In the genomic region with DNA sequence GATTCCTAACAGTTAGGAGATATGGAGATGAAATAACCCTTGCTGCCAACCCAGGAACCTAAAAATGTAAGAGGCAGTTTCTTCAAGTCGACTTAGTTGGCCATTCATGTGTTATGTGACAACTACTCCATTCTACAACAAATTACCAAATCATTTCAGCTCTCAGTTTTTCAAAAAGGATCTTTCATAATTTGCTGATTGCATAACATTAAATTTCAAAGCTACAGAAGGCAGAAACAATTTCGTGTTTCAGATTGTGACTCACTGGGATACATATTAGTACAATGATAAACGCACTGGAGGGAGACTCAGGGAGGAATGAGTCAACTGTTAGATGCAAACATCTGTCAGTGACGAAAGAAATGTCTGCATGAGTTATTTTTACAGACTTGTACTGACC, we compare ENCODE assay signal across 16 mouse cellular contexts. TPM values are rescaled to one million over a fixed set of nuclear protein-coding genes. Genes with fewer than 3 reads are reported as not detected.
DNase-seq lines count a peak whose midpoint lies in the region; ATAC-seq and TF ChIP-seq lines count a peak whose summit lies in the region.
"Had no signal": no experiment of that assay in that cellular context is flagged by ENCODE, and none has a peak within 500 bp of the region (broad histone marks: within the 10 kb centered on the region; RNA-seq: fewer than 3 reads in every experiment).

No protein-coding gene starts in this region.

- H3K4me1 ChIP-seq in midbrain, embryonic 10.5 days, result peaks cover 16% of the 10 kb centered on the region
- H3K4me1 ChIP-seq: limb, embryonic 12.5 days had no signal

- peak; percentile 95 for ATAC-seq in Patski
- peak; percentile 98 for ATAC-seq in granulocyte monocyte progenitor cell, adult 5-6 weeks (replicated peaks; ENCODE audit: poor library complexity, severe bottlenecking)
- ATAC-seq: intestine, embryonic 16.5 days; midbrain, embryonic 15.5 days had no signal

- POLR2A ChIA-PET in Patski (lab: Charles Lee), result no interaction called here

- no peaks in the 10 kb centered on the region for H3K9me3 ChIP-seq in midbrain, embryonic 10.5 days (replicated peaks)
- H3K9me3 ChIP-seq: G1E; hindbrain, embryonic 15.5 days; kidney, embryonic 15.5 days; limb, embryonic 12.5 days; midbrain, embryonic 15.5 days had no signal

- TF ChIP-seq CTCF in layer of hippocampus, adult 2 months (conservative IDR thresholded peaks at IDR 0.05), result no peak
- TF ChIP-seq CTCF in Patski (IDR thresholded peaks at IDR 0.05), result no peak

- H3K27ac ChIP-seq in layer of hippocampus, adult 2 months, result peak overlapping the region; percentile 73
- H3K27ac ChIP-seq in midbrain, embryonic 10.5 days (replicated peaks), result no peak overlapping the region
- H3K27ac ChIP-seq: hindbrain, embryonic 15.5 days; kidney, embryonic 15.5 days; limb, embryonic 12.5 days; midbrain, embryonic 15.5 days had no signal

- H3K27me3 ChIP-seq in Patski, result no peaks in the 10 kb centered on the region
- H3K27me3 ChIP-seq in midbrain, embryonic 10.5 days (ENCODE audit: low read depth, poor library complexity, severe bottlenecking), result no peaks in the 10 kb centered on the region
- H3K27me3 ChIP-seq: hindbrain, embryonic 15.5 days; kidney, embryonic 15.5 days; limb, embryonic 12.5 days; midbrain, embryonic 15.5 days had no signal

- no peak for DNase-seq in layer of hippocampus, adult 2 months (ENCODE audit: low spot score in 2 of 2)
- DNase-seq in layer of hippocampus, postnatal 10 days (ENCODE audit: low spot score in 2 of 2), result no peak
- DNase-seq in 3T3-L1 (ENCODE audit: low read depth, low spot score) (peak; percentile 83), Patski (ENCODE audit: low read depth, low spot score) (no peak)
- DNase-seq in urinary bladder, postnatal 14 days (ENCODE audit: low spot score), result no peak
- no peak for DNase-seq in midbrain, embryonic 10.5 days (ENCODE audit: low spot score)
- no peak for DNase-seq in kidney, postnatal 36 days
- DNase-seq: forebrain, postnatal 0 days; spleen, adult 18-20 months had no signal

- CTCF ChIA-PET in Patski (lab: Charles Lee), result no interaction called here

- in situ Hi-C loops in Patski (cut with MboI; ENCODE audit: low pct_unique_long_range_greater_than_20kb), result no loop called here

- no peaks in the 10 kb centered on the region for H3K36me3 ChIP-seq in midbrain, embryonic 10.5 days
- H3K36me3 ChIP-seq: hindbrain, embryonic 15.5 days; kidney, embryonic 15.5 days; limb, embryonic 12.5 days; midbrain, embryonic 15.5 days had no signal

- 92% methylated on average over 4 of the region's 4 CpGs for WGBS in midbrain, embryonic 10.5 days

- no peak overlapping the region for H3K4me3 ChIP-seq in layer of hippocampus, adult 2 months
- no peak overlapping the region for H3K4me3 ChIP-seq in midbrain, embryonic 10.5 days
- H3K4me3 ChIP-seq: hindbrain, embryonic 15.5 days; kidney, embryonic 15.5 days; limb, embryonic 12.5 days; midbrain, embryonic 15.5 days had no signal

RNA-seq across cellular contexts. Expression of a gene that starts 15.3 kb away (rescaled TPM):
- 100 to 1,000 TPM; 286 to 287 TPM for total RNA-seq in layer of hippocampus, adult 2 months (2021)
- 100 to 1,000 TPM; 238 to 261 TPM for total RNA-seq in layer of hippocampus, postnatal 10 days (2021)
- polyA plus RNA-seq in Patski (2021), result 108 TPM
- total RNA-seq in granulocyte monocyte progenitor cell, adult 5-6 weeks (2014; fragmentation: Nextera tagmentation), result 40.3 and 45.5 TPM in 2 replicates
- total RNA-seq in granulocyte monocyte progenitor cell, adult 5-6 weeks (2017), result 47.2 and 52.7 TPM in 2 replicates
- 104 and 111 TPM in 2 replicates for polyA plus RNA-seq in midbrain, embryonic 10.5 days (2016; fragmentation: Nextera tagmentation; extraction: Ambion mirVana)

Comparison
In these comparisons a context has a peak if more than half of its experiments do, and no peak if none do; other contexts are left out.
1. RNA of a gene that starts 15.3 kb away (total RNA-seq): 286 to 287 TPM in layer of hippocampus, adult 2 months and 238 to 261 TPM in layer of hippocampus, postnatal 10 days; 40.3 to 52.7 TPM in granulocyte monocyte progenitor cell, adult 5-6 weeks; every median in the first group is over 4 times any median in the second.